Mouse (Mus musculus): Measurements from ENCODE around the gene Gm12117. TPM values are rescaled to one million over a fixed set of nuclear protein-coding genes. Genes with fewer than 3 reads are reported as not detected.

Gene Gm12117
- not detected for total RNA-seq (2021)

DNA sequence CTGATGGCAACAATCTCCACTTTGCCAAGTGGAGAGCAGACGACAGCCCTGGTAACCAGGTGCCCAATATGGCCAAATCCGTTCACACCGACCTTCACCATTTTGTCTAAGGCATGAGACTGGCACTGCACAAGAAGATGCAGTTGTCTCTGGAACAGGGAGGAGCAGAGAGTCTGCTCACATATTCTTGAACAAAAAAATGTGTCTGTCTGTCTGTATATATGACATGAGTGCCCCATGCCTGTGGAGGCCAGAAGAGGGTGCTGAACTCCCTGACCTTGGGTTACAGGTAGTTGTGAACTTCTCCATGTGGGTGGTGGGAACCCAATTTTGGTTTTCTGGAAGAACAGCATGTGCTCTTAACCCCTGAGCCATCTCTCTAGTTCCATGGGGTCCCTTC, at the start of gene Gm12117:
Gene Gm12117 (minus strand): TSS at position 101 of the 400 bp plus-strand sequence.
- intact Hi-C loops (cut with DNase I) = no loop called here
- no peak for DNase-seq (ENCODE audit: low spot score)

DNA sequence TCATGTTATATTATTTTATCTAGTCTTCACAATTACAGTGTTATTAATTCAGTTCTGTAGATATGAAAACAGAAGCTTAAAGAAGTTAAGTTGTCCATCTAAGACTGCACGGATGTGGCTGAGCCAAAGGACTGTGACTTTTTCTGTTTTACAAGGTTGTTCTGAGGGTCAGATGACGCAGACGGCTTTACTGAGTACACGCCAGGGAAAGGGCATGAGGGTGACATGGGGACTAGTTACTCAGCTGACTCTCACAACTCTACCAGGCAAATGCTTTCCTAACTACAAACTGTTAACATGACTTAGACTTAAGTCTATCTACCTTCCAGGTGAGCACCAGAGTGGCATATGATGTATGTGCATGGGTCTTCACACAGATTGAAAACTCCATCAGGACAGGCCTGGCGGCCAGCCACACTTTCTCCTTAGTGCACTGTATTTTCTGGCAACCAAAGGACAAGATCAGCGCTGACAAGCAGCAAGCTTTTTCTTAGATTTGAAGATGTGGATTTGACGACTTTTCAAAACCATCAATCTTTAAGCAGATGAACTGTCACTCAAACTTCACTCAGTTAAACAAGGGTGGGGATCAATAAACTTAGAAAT, 42.6 kb upstream of the Gm12117 start:
- intact Hi-C loops (cut with DNase I) = no loop called here
- DNase-seq (ENCODE audit: low spot score) = no peak

DNA sequence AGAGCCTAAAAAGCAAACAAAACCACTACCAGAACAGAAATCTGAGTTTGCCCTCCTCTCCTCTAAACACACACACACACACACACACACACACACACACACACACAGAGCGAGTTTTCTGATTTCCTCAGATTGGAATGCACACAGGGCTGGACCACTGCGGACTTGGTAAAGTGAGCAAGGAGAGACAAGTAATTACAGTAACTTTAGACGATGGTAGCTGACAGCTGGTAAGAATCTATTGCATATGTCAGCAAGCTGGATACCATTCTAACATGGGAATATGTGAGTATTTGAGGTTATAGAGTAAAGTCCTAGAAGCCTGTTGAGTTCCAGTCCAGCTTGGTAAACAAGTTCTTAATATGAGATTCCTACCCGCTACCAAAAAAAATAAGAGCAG, 33.0 kb upstream of the Gm12117 start:
- DNase-seq (ENCODE audit: low spot score) = no peak
- intact Hi-C loops (cut with DNase I) = no loop called here

DNA sequence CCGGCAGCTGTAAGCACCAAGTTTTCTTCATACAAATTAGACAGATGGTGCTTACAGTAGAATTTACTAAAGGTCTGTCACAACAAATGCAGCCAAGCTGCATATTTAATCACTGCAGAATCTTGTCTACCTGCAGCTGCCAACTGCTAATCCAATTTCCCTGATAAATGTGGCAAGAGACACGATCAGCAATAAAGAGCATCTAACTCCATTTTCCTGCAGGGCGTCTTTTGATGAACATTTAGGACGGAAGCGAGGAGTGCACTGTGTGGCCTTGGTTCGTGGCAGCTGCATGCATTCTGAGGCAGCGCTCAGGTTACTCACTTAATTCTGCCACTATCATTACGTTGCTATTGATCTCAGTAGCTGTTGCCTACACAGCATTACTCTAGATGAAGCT, 24.3 kb upstream of the Gm12117 start:
- intact Hi-C loops (cut with DNase I) = no loop called here
- DNase-seq (ENCODE audit: low spot score) = no peak

DNA sequence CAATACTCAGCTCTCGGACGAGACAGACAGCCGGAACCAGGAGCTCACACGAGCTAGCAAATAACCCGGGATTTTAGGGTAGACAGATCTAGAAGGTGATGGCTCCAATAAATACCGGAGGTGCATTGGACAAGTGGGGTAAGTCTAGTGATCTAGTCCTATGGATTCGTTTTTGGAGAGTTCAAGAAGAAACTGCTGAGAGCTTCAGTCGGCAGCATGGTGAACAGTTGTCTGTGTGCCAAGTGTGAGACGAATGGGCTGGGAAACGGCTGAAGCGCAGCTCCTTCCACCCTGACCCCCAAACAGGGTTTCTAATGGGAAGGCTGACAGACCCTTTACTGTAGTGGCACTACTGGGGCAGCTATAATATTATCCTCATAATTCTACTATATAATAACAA, 22.8 kb upstream of the Gm12117 start:
- intact Hi-C loops (cut with DNase I) = no loop called here
- no peak for DNase-seq (ENCODE audit: low spot score)

DNA sequence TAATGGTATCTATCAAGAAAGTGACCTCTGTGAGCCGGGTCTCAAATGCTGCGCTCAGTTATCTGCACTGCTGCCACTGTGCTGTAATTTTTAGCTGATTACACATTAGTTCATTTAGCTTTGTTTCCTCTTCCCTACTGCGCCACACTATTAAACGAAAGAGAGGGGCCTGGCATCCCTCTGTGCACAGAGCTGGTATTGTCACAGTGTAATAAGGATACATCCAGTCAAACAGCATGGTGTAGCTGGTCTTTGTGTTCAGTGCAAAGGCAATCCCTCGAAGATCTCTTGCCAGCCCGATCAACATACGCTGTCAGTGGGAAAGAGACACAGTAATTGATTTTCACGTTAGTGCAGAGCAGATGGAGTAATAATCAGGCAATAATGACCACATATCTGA, 20.6 kb upstream of the Gm12117 start:
- intact Hi-C loops (cut with DNase I) = no loop called here
- no peak for DNase-seq (ENCODE audit: low spot score)

DNA sequence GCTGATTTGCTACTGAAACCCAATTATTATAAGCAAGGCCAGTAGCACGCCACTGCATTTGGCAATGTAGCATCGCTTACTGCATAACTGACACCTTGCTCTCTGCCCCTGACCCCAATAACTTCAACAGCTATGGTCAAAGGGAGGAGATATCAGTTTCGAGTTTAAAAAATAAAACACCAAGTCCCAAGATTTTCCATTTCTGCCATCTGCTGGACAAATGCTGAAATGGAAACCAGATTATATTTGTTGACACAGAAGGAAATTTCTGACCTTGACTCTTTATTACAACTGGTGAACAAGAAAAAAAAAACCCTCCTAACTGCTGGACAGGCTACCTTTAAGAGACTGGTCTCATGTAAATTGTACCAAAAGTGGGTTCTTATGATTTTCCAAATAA, 18.9 kb upstream of the Gm12117 start:
- intact Hi-C loops (cut with DNase I) = loop anchor here (2.0 kb wide), 1 partner anchor 119 kb away; no protein-coding TSS in a partner anchor
- no peak for DNase-seq (ENCODE audit: low spot score)

DNA sequence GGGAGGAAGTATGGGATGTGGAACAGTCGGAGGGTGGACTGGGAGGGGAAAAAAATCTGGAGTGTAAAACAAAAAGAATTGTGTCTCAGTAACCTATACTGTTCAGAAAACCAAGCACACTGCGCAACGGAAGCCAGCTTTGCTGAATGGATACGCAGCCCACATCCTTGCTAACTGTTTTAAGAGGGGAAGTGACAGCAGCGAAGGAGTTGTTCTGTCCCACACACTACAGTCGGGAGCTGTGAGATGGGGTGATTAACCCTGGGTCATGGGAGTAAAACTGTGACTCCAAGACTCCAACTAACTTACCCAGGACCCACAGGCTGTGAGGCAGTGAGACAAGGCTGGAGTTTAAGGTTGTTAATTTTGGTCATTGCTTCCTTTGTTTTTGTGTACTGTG, 17.5 kb upstream of the Gm12117 start:
- no peak for DNase-seq (ENCODE audit: low spot score)
- intact Hi-C loops (cut with DNase I) = loop anchor here (2.0 kb wide), 1 partner anchor 117 kb away; no protein-coding TSS in a partner anchor

DNA sequence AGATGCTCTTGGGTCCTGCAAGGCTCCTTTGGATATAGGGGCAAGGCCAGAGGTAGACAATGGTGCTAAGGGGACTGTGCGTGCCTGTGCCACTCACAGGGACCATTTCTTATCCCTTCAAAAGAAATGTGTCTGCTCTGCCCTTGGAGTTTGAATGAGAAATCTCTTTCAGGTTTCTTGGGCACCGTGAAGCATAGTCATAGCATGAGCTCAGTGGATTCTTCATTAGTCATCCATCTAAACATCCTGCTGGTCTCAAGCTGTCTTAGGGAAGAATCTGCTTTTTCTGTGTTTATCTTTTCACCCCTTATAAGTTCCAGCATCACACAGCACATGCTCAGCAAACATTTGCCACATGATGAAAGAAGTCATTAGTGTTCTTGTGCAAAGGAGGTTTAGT, 2.0 kb upstream of the Gm12117 start:
- no peak for DNase-seq (ENCODE audit: low spot score)
- intact Hi-C loops (cut with DNase I) = no loop called here

DNA sequence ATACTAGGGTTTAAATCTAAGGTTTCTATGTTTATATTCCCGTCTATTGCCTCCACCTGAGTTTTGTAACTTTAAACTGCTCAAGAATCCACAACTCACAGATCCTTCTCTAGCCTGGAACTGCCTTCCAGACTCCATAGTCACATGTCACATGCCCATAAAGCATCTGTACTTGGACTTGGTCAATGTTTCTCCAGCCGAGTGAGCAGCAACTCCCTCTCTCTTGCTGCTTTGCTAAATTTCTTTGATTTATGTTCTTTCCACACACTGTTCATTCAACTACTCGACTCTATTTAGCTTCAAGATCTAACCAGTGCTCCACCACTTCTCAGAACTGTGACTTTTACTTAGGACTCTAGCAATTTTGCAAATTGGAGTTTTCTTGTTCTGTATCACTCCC, 1.7 kb downstream of the Gm12117 start:
- intact Hi-C loops (cut with DNase I) = no loop called here
- DNase-seq (ENCODE audit: low spot score) = no peak

DNA sequence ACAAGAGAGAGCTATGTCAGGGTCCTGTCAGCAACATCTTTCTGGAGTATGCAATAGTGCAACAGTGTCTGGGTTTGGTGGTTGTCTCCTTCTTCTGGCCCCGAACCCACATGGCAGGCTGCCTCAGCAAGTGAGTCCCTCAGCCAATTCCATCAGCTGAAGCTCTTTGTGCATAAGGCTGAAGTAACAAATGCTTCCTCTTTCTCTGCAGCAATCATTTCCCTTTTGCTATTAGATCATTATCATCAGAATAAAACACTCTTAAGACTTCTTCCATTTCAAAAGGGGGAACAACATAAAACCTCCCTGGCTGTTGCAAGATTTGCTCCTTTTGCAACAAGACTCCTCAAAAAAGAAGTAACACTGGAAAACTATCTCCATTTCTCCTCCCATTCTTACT, 2.2 kb downstream of the Gm12117 start:
- intact Hi-C loops (cut with DNase I) = no loop called here
- no peak for DNase-seq (ENCODE audit: low spot score)

DNA sequence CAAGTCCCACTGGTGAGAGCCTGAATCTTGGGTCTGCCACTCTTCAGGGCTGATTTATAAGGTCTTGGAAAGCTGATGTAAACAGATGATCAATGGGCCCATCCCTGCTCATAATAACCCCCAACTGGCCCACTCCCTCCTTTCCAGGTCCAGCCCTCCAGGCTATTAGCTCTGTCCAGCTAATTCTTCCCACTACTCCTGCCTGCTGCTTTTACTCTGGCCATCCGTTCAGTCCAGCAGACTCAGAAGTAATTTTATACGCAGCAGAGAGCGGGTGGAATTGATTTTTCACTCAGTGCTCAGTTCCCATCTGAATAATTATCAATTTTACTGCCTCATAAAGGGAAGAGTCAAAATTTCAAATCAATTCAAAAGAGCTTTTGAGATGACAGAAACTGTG, 36.2 kb downstream of the Gm12117 start:
- intact Hi-C loops (cut with DNase I) = no loop called here
- DNase-seq (ENCODE audit: low spot score) = no peak

DNA sequence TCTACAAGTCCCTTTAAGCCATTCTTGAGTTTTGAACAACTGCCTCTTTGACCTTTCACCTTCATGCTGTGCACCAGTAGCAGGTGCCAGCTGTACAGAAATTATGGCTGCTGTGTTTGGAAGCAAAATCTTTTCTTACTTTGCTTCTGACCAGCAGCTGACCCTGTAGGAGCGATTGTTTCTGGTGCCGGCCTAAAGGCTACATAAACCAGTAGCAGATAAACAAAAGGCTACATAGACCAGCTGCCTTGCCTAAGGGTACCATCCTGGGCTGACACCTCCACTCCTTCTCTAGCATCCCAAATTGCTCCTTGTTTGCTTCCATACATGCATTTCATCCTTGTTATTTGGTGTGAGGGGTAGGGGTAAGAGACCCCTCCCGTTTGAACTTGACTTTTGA, 42.4 kb downstream of the Gm12117 start:
- intact Hi-C loops (cut with DNase I) = no loop called here

DNA sequence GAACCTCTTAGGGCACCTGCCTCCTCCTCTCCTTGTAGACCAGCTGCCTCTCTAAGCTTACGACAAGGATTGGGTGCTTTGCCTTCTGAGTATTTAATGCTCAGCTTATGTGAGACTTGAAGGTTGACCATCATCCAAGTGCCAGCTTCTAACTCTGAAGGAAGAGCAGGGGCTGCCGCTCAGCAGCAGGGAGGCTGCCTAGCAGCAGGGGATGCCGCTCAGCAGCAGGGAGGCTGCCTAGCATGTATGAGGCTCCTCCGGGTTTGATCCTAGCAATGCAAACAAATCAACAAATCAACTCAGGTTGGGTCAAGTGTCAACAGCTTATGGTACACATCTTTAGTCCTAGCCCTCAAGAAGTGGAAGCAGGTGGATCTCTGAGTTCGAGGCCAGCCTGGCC, 44.5 kb downstream of the Gm12117 start:
- intact Hi-C loops (cut with DNase I) = no loop called here
- no peak for DNase-seq (ENCODE audit: low spot score)

More for the DNA sequence above, 42.4 kb downstream of the Gm12117 start:
- DNase-seq (ENCODE audit: low spot score) = no peak

DNA sequence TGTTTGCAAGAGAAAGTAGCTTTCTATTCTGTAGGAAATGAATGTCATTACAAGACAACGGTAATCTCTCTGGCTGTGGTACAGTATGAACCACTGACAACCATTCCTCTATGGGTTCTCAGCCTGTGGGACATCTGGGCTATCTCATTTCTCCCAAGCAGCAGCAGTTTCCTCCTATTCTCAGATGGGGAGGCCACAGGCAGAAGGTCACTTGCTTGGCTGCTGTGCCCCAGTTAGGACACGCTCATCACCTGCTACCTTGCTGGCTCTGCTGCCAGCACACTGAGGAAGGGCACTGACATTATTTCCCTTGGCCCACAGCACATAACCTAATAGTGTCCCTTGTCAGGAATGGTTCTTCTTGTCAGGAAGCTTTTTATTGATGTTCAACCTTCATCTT, 48.4 kb downstream of the Gm12117 start:
- intact Hi-C loops (cut with DNase I) = no loop called here
- DNase-seq (ENCODE audit: low spot score) = no peak

DNA sequence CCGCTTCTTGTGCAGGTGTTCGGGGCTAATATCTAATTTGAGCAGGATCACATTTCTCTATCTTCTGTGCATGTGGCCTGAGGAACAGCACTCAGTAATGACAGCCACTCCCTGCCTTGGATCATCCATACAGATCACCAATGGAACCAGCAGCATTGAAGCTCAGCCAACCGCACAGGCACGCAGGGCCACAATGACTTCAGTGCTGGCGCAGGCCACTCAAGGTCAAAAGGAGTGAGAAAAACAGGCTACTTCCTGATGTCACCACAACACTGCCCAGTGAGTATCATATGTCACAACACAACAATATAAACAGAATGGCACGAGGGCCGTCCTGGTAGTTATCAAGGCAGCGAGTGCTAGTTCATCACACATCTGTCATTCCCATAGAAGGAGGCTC, 50.0 kb downstream of the Gm12117 start:
- DNase-seq (ENCODE audit: low spot score) = no peak
- intact Hi-C loops (cut with DNase I) = no loop called here

Other genes with a start within 250 kb of the Gm12117 start
- gene Fgf18, start 129.3 kb downstream of the Gm12117 start, total RNA-seq (2021) = 1 to 10 TPM; 5.1 to 6.0 TPM
- gene Npm1, start 113.5 kb downstream of the Gm12117 start, total RNA-seq (2021) = 100 to 1,000 TPM; 138 to 153 TPM
- not detected for gene Tlx3, start 73.1 kb downstream of the Gm12117 start, total RNA-seq (2021)
- gene Ranbp17, start 237.0 kb upstream of the Gm12117 start, total RNA-seq (2021) = under 1 TPM; 0.56 to 0.75 TPM